Mouse (Mus musculus): ENCODE data around the gene Tnnt2. TPM values are rescaled to one million over a fixed set of nuclear protein-coding genes. Genes with fewer than 3 reads are reported as not detected.

Tnnt2 gene
- polyA plus RNA-seq, 1 experiment from 2014 or later: 0.45 TPM

DNA sequence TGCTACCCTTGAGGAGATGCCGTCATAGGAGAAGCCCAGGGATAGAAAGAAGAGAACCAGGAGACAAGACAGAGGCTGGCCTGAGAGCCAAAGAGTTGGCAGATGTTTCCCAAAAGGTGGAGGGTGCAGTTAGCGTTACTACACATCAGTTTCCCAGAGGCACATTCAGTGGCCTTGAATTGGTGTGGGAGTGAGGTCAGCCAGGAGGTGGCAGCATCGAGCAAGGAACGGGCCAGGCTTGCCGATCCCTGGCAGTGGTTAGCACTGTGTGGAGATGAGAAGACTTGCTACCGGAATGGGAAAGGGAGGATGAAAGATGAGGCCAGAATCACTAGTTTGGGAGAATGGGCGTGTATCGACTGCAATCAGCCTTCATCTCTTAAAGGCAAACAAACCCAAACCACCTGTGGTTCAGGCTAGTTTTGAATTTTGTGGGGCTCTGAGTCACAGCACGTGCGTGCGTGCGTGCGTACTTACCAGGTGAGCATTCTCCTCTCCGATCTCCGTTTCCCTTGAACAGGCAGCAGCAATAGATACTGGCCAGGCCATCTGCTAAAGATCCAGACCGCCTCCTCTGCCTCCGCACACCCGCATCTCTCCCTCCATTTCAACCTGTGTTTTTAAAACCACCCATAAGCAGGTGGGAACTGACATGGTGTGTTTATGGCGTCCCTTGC is 29.5 kb downstream of the Tnnt2 start:
- peak; percentile 84 for DNase-seq (ENCODE audit: extremely low spot score, low spot score)
- peaks cover 29% of the 10 kb centered on the region for H3K27me3 ChIP-seq (ENCODE audit: poor library complexity, severe bottlenecking)
- 50% methylated on average over 19 of the region's 19 CpGs for WGBS
- no peak overlapping the region for H3K4me3 ChIP-seq
- H3K4me1 ChIP-seq: no peaks in the 10 kb centered on the region
- H3K36me3 ChIP-seq (replicated peaks): no peaks in the 10 kb centered on the region
- H3K27ac ChIP-seq: no peak overlapping the region
- no peaks in the 10 kb centered on the region for H3K9me3 ChIP-seq

DNA sequence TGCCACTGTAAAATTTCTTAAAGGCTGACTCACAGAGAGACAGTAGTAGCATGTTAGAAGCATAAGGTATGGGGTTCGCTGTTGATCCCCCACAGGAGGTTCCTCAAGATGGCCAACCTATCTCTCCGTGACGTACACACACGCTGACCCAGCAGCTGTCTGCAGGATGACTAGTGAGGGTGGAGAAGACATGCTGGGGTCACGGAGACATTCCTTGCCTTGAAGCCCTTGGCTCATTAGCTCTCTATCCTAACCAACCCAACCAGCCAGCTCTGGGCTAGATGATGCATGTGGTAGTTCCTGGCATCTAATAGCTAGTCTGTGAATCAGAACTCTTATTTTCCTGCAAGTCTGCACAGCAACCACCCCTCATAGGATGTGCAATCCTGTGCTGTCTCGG is 32.4 kb downstream of the Tnnt2 start:
- no peaks in the 10 kb centered on the region for H3K36me3 ChIP-seq (replicated peaks)
- H3K4me1 ChIP-seq: no peaks in the 10 kb centered on the region
- WGBS: 90% methylated on average over 6 of the region's 6 CpGs
- H3K4me3 ChIP-seq: no peak overlapping the region
- H3K27me3 ChIP-seq (ENCODE audit: poor library complexity, severe bottlenecking): peaks cover 29% of the 10 kb centered on the region
- H3K9me3 ChIP-seq: no peaks in the 10 kb centered on the region
- no peak overlapping the region for H3K27ac ChIP-seq
- no peak for DNase-seq (ENCODE audit: extremely low spot score, low spot score)

DNA sequence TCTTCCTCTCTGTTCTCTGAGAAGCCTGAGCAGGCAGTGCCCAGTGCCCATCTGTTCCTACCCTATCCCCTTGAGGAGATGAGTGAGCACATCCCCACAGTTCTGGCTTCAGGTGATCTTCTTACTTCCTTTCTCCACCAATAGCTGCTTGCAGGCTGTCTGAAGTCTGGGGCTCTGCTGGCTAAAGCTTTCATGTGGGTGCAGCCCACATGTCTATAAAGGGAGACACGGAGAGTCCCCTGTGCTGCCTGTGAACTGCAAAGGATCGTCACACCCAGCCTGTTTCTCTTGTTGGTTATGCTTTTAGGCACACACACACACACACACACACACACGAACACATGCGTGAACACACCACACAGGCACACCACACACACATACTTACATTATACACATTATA is 36.8 kb downstream of the Tnnt2 start:
- Histone ChIP-seq H3K36me3 (replicated peaks) (no peaks in the 10 kb centered on the region), H3K4me1 (no peaks in the 10 kb centered on the region), H3K9me3 (no peaks in the 10 kb centered on the region), H3K27ac (no peak overlapping the region), H3K27me3 (ENCODE audit: poor library complexity, severe bottlenecking) (0 out of 2 replicates have a peak, but pooled peaks cover 7% of the 10 kb centered on the region), H3K4me3 (no peak overlapping the region)
- DNase-seq (ENCODE audit: extremely low spot score, low spot score): no peak
- 91% methylated on average over 4 of the region's 4 CpGs for WGBS

DNA sequence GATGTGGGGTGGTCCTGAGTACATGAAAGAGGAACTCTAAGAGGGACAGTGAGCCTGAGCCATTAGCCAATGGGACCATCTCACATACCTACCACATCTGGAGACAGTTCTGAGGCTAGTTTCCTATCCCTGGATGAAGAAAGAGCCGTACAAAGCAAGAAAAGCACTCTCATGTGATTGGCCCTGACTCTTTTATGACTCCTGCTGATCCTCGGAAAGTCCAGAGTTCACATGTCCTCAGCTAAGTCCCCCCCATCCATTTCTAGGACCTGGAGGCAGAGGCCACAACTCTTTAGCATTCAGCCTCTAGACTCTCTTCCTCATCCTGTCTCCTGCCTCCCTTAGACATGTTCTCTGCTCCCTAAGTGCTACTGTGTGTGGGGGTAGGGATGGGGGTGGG is 41.1 kb downstream of the Tnnt2 start:
- Histone ChIP-seq H3K9me3 (no peaks in the 10 kb centered on the region), H3K27me3 (ENCODE audit: poor library complexity, severe bottlenecking) (no peaks in the 10 kb centered on the region), H3K4me3 (no peak overlapping the region), H3K4me1 (no peaks in the 10 kb centered on the region), H3K27ac (no peak overlapping the region), H3K36me3 (replicated peaks) (no peaks in the 10 kb centered on the region)
- no peak for DNase-seq (ENCODE audit: extremely low spot score, low spot score)
- WGBS: 80% methylated on average over 2 of the region's 2 CpGs

DNA sequence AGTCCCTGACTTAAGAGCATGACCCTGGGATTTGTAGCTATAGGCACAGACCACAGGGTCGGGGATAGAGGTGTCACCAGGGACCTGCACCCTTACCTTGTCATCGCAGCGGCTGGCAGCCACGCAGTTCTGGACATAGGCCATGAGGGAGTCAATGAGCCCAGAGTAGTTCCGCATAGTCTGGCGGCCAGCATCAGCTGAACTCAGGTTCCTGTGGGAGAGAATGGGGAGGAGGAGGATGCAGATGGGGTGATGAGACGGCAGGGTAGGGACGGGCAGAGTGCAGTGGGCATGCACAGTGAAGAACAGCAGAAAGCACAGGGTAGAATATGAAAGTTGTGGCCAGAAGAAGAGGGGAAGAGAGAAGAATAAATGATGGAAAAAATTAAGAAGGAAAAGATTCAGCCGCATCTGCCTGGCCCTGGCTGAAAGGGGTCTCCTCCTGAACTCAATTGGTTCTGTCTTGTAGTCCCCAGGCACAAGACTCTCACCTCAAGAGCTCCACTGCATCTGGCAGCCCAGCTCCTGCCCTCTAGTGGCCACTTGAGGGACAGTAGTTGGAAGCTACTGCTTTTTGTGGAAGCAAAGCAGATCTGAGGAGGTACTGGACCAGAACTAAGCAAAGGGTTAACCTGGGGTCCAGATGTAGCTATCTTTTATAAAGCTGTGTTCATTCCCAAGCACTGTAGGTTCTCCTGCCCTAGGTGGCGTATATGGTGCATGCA is 46.4 kb downstream of the Tnnt2 start:
- Histone ChIP-seq H3K27me3 (ENCODE audit: poor library complexity, severe bottlenecking) (no peaks in the 10 kb centered on the region), H3K9me3 (no peaks in the 10 kb centered on the region), H3K36me3 (replicated peaks) (no peaks in the 10 kb centered on the region), H3K27ac (no peak overlapping the region), H3K4me1 (no peaks in the 10 kb centered on the region), H3K4me3 (no peak overlapping the region)
- DNase-seq (ENCODE audit: extremely low spot score, low spot score): peak; percentile 66
- 72% methylated on average over 10 of the region's 10 CpGs for WGBS

DNA sequence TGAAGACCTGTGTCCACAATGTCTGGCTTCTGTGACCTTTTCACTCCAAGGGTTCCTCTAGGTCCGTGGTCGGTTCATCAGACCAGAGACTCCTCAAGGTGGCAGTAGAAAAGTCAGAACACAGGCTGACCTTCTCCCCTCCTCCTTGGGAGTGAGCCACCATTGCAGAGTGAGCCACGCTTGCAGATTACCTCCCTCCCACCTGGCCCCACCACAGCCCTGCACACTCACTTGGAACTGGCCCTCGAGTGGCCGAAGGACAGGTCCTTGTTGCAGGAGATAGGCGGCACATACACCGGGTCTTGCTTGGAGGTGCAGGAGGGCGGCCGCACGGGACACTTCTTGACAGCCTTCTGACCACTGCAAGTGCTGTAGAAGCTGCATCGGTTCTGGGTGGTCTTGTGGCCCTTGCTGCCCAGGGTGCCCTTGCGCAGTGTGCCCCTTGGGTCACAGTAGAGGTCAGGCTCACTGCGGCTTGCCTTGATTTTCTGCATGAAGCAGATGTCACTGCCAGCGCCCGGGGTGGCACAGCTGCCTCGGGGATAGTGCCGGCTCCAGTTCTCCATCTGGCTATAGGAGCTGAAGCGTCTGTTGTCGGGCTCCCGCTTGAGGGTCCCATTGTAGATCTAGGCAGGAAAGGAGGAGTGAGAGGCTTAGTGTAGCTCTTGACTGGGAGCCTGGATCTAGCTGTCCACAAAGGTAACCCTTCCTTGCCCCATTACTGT is 53.5 kb downstream of the Tnnt2 start:
- 81% methylated on average over 20 of the region's 20 CpGs for WGBS

DNA sequence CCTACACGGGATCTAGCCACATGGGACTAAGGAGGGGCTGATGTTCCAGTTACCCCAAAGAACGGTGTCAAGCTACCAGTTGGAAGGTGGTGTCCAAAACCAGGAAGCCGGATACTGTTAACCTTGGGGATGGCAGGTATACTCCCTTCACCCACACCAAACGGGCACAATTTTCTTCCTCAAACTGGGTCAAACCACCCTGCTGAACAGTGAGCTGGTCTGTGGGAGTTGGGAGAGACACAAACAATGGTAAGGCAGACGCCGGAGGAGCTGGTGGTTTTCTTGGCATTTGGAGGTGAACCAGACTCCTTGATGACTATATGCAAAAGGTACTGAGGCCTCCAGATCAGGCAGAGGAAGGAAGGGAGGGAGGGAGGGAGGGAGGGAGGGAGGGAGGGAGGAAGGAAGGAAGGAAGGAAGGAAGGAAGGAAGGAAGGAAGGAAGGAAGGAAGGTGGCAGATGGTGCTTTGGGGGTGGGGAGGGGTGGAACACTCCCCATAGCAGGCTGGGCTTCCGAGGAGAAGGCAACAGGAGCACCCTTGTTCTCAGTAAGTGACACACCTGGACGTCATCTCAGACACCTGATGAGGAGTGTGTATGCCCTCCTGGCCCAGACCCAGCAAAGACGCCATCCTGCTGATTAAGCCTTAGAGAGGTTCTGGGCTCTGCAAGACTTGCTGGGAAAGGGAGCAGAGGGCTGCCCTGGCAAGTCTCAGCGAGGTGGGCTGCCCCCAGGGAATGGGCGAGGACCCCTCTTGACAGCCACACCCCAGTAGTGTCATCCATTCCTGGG is 55.5 kb downstream of the Tnnt2 start:
- no peak for DNase-seq (ENCODE audit: extremely low spot score, low spot score)
- H3K4me3 ChIP-seq: no peak overlapping the region
- H3K9me3 ChIP-seq: no peaks in the 10 kb centered on the region
- peaks cover 9% of the 10 kb centered on the region; the same call in 1 of the 2 replicates for H3K27me3 ChIP-seq (ENCODE audit: poor library complexity, severe bottlenecking)
- WGBS: 73% methylated on average over 11 of the region's 11 CpGs
- H3K36me3 ChIP-seq (replicated peaks): no peaks in the 10 kb centered on the region
- no peak overlapping the region for H3K27ac ChIP-seq
- H3K4me1 ChIP-seq: no peaks in the 10 kb centered on the region

More for the DNA sequence above, 53.5 kb downstream of the Tnnt2 start:
- Histone ChIP-seq H3K36me3 (replicated peaks) (no peaks in the 10 kb centered on the region), H3K27me3 (ENCODE audit: poor library complexity, severe bottlenecking) (peaks cover 4% of the 10 kb centered on the region; the same call in 1 of the 2 replicates), H3K4me1 (no peaks in the 10 kb centered on the region), H3K4me3 (no peak overlapping the region), H3K27ac (no peak overlapping the region), H3K9me3 (no peaks in the 10 kb centered on the region)
- DNase-seq (ENCODE audit: extremely low spot score, low spot score): no peak

DNA sequence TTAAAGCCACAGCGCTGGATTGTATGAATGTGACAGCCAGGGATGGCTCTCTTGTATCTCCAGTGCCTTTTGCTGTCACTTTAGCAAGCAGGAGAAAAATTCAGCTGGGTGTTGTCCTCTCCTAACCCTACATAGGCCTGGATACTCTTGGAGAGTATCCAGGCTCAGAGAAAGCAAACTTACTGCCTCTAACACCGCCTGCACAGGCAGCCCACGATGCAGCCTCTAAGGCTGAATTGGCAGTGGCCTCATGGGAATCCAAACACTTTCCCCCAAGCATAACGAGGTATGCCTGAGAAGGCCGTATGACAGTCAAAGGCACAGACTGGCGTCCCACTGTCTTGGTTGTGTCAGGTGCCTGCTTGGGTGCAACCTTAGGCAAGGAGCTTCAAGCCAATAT is 56.1 kb downstream of the Tnnt2 start:
- Histone ChIP-seq H3K4me1 (no peaks in the 10 kb centered on the region), H3K36me3 (replicated peaks) (no peaks in the 10 kb centered on the region), H3K27me3 (ENCODE audit: poor library complexity, severe bottlenecking) (peaks cover 9% of the 10 kb centered on the region; the same call in 1 of the 2 replicates), H3K27ac (no peak overlapping the region), H3K4me3 (no peak overlapping the region), H3K9me3 (no peaks in the 10 kb centered on the region)
- DNase-seq (ENCODE audit: extremely low spot score, low spot score): no peak
- 84% methylated on average over 6 of the region's 6 CpGs for WGBS

DNA sequence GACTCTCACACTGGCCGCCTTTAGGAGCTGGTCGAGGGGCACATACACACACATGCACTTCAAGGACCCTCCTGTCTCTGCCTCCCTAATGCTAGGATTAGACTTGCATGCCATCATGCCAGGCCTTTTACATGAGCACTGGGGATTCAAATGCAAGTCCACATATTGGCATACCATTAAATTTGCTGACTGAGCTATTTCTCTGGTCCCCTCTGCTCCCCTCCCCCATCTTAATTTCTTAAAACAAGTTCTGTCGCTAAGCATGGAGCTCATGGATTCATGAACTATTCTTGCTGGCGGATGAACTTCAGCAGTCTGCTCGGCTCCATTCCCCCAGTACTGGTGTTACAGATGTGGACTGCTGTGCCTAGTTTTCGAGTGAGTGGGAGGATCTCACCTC is 56.6 kb downstream of the Tnnt2 start:
- Histone ChIP-seq H3K27me3 (ENCODE audit: poor library complexity, severe bottlenecking) (peaks cover 9% of the 10 kb centered on the region; the same call in 1 of the 2 replicates), H3K4me3 (no peak overlapping the region), H3K9me3 (no peaks in the 10 kb centered on the region), H3K4me1 (no peaks in the 10 kb centered on the region), H3K36me3 (replicated peaks) (no peaks in the 10 kb centered on the region), H3K27ac (no peak overlapping the region)
- 87% methylated on average over 6 of the region's 6 CpGs for WGBS
- no peak for DNase-seq (ENCODE audit: extremely low spot score, low spot score)

DNA sequence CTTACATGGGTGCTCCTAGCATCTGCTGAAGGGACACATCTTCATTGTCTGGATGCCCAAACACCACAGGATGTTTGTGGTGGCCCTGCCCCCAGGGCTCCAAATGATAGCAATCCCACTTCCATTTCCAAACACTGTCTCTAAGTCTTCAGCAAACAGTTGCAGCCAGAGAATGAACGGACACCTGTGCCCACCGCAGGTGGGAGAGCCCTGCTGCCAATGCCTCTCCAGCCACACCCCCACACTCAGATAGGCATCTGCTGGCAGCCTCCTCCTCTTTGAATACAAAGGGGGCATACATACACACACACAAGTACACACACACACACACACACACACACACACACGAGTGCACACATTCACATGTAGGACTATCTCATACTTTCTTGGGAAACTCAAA is 57.2 kb downstream of the Tnnt2 start:
- WGBS: 91% methylated on average over 3 of the region's 3 CpGs
- no peaks in the 10 kb centered on the region for H3K4me1 ChIP-seq
- no peaks in the 10 kb centered on the region for H3K9me3 ChIP-seq
- H3K4me3 ChIP-seq: no peak overlapping the region
- no peaks in the 10 kb centered on the region for H3K36me3 ChIP-seq (replicated peaks)
- peaks cover 9% of the 10 kb centered on the region; the same call in 1 of the 2 replicates for H3K27me3 ChIP-seq (ENCODE audit: poor library complexity, severe bottlenecking)
- no peak for DNase-seq (ENCODE audit: extremely low spot score, low spot score)
- no peak overlapping the region for H3K27ac ChIP-seq

DNA sequence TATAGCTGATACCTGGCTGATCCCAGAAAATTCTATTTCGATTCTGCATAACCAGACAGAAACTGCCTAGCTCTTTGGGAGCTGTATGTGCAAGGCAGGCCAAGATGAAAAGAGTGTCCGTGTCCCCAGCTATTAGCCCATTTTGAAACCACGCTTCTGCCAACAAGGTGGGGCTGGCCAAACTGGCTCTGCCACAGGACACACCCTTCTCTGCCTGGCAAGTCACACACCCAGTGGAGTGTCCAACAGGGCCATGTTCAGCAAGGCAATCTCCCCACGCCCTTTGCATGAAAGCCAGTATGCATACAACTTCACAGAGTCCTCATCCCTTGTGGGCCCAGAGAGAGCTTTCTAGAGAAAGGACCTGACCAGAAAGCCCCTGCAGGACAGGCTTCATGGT is 59.2 kb downstream of the Tnnt2 start:
- H3K27ac ChIP-seq: no peak overlapping the region
- peaks cover 20% of the 10 kb centered on the region for H3K27me3 ChIP-seq (ENCODE audit: poor library complexity, severe bottlenecking)
- no peak overlapping the region for H3K4me3 ChIP-seq
- no peak for DNase-seq (ENCODE audit: extremely low spot score, low spot score)
- H3K4me1 ChIP-seq: peaks cover 5% of the 10 kb centered on the region; the same call in 1 of the 2 replicates
- no peaks in the 10 kb centered on the region for H3K36me3 ChIP-seq (replicated peaks)
- 92% methylated on average over 4 of the region's 4 CpGs for WGBS
- no peaks in the 10 kb centered on the region for H3K9me3 ChIP-seq

DNA sequence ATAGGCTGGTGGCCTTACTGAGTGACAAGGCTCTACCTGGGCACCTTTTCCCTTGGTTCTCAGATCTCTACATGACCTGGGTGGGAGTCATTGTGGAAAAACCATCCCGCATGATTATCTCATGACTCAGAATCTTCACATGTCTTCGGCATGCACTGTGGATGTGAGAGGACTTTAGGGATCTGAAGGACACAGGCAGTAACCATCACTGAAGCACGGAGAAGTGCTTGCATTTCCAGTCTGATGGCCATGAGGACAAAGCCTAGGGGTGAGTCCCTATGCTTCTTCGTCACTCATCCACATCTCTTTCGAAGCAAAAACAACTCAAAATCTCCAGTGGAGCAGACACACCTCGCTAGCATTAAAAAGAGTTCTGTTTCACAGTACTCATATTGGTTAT is 63.1 kb downstream of the Tnnt2 start:
- Histone ChIP-seq H3K27me3 (ENCODE audit: poor library complexity, severe bottlenecking) (peaks cover 36% of the 10 kb centered on the region), H3K9me3 (no peaks in the 10 kb centered on the region), H3K4me3 (no peak overlapping the region), H3K36me3 (replicated peaks) (no peaks in the 10 kb centered on the region), H3K4me1 (peaks cover 11% of the 10 kb centered on the region; the same call in 1 of the 2 replicates), H3K27ac (no peak overlapping the region)
- DNase-seq (ENCODE audit: extremely low spot score, low spot score): no peak
- WGBS: 92% methylated on average over 6 of the region's 6 CpGs

Data from forebrain, embryonic 10.5 days (tissue).